Mouse (Mus musculus) stomach, embryonic 14.5 days (tissue): ENCODE data around the gene Tbc1d5. TPM values are rescaled to one million over a fixed set of nuclear protein-coding genes. Genes with fewer than 3 reads are reported as not detected.

ENCODE experiments used
- ATAC-seq: fragments of 200-750 bp; cut with Nextera tagmentation; 2 replicates; pipeline ENCODE4 v1.8.0; 2017; ENCODE audit warnings: low read depth, moderate TSS enrichment; ENCODE audit not compliant: insufficient number of reproducible peaks, insufficient read depth, low FRiP score
- H3K27ac ChIP-seq: fragments of 300-500 bp; sonication (generic); 2 replicates; pipeline ENCODE4 v1.5.1; 2014; ENCODE audit warnings: mild to moderate bottlenecking, low read length, moderate library complexity, mixed read lengths
- H3K27me3 ChIP-seq: fragments of 300-500 bp; sonication (generic); 2 replicates; pipeline ENCODE4 v1.6.1; 2014; ENCODE audit warnings: low read length, control low read depth, mixed read lengths; ENCODE audit not compliant: control insufficient read depth, insufficient read depth
- H3K36me3 ChIP-seq: fragments of 300-500 bp; sonication (generic); 2 replicates; pipeline ENCODE4 v1.6.1; 2014; ENCODE audit warnings: mild to moderate bottlenecking, control low read depth, low read length, moderate library complexity, mixed read lengths; ENCODE audit not compliant: control insufficient read depth, insufficient read depth
- H3K4me1 ChIP-seq: fragments of 300-500 bp; sonication (generic); 2 replicates; pipeline ENCODE4 v1.6.1; 2014; ENCODE audit warnings: low read length, control low read depth, mixed read lengths; ENCODE audit not compliant: control insufficient read depth, insufficient read depth
- H3K4me2 ChIP-seq: fragments of 300-500 bp; sonication (generic); replicated peaks from 2 replicates; pipeline ENCODE4 v1.6.1; 2014; ENCODE audit warnings: low read depth, low read length, control low read depth
- H3K4me3 ChIP-seq: fragments of 300-500 bp; sonication (generic); 2 replicates; pipeline ENCODE4 v1.5.1; 2014; ENCODE audit warnings: low read depth, low read length, control low read depth
- H3K9ac ChIP-seq: fragments of 300-500 bp; sonication (generic); replicated peaks from 2 replicates; pipeline ENCODE4 v1.6.1; 2014; ENCODE audit warnings: low read depth, mild to moderate bottlenecking, control low read depth, low read length, moderate library complexity, mixed read lengths
- H3K9me3 ChIP-seq: fragments of 300-500 bp; sonication (generic); 2 replicates; pipeline ENCODE4 v1.6.1; 2016; ENCODE audit warnings: low read depth, low read length, control low read depth; ENCODE audit not compliant: control insufficient read depth
- WGBS: fragments of 180-500 bp; shearing (Covaris S2); extraction: QIAGEN DNeasy Blood & Tissue Kit; methylation state at CpG from one replicate; pipeline ENCODE4 v1.1.7; 2014; 5-methylcytosine and 5-hydroxymethylcytosine counted together
- polyA plus RNA-seq: library from polyadenylated mRNA; unstranded; fragments of >200 nt; fragmentation: Nextera tagmentation; extraction: Ambion mirVana; gene quantifications from 2 replicates; pipeline ENCODE4 v1.2.1, GENCODE M21; 2014

Tbc1d5 gene
- polyA plus RNA-seq, 1 experiment from 2014 or later, result 14.3 TPM

DNA sequence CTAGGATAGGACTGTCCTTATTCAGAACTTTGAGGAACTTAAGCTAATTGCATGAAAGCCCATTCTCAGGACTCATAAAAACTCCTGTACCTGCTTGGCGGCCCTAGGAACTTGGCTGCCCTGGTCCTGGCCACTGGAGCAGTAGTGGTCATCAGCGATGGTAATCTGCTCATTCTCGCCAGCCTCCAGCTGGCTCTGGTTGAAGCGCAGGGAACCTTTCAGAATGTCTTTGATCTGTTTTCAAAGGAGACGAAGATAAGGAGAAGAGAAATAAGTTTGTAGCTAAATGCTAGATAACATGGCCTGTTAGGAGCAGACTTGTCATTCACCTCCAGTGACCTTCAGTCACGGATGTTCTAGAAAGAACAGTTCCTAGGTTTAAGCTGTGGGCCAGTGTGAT is 437.8 kb downstream of the Tbc1d5 start:
- no peaks in the 10 kb centered on the region for H3K36me3 ChIP-seq
- no peak for ATAC-seq
- no peaks in the 10 kb centered on the region for H3K27me3 ChIP-seq
- H3K4me3 ChIP-seq, result no peak overlapping the region
- H3K27ac ChIP-seq, result no peak overlapping the region
- H3K4me2 ChIP-seq, result no peak overlapping the region
- 80% methylated on average over 6 of the region's 6 CpGs for WGBS
- H3K4me1 ChIP-seq, result no peaks in the 10 kb centered on the region
- H3K9ac ChIP-seq, result no peak overlapping the region
- no peaks in the 10 kb centered on the region for H3K9me3 ChIP-seq

DNA sequence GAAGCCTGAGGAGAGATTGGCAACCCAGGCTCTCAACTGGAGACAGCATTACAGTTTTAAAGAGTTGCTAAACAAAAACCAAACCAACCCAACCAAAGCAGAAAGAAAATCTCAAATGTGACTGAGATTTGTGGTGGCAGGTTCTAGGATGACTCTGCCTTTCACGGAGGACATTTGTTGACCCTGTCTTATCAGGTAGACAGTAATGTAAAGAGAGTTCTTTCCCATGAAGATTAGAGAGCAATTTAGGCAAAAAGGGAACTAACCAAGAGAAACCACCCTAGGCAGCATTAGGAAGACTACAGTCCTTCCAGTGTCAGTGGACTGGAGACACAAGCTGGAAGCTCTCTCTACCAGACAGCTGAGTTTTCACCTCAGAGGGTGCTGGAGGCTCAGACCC is 438.3 kb downstream of the Tbc1d5 start:
- Histone ChIP-seq H3K4me1 (no peaks in the 10 kb centered on the region), H3K27me3 (no peaks in the 10 kb centered on the region), H3K9me3 (no peaks in the 10 kb centered on the region), H3K4me3 (no peak overlapping the region), H3K36me3 (no peaks in the 10 kb centered on the region), H3K9ac (no peak overlapping the region), H3K4me2 (no peak overlapping the region), H3K27ac (no peak overlapping the region)
- ATAC-seq, result no peak
- 48% methylated on average over 1 of the region's 1 CpGs for WGBS

- no peak overlapping the region for H3K27ac ChIP-seq
- ATAC-seq, result no peak
- 0 out of 2 replicates have a peak, but pooled peaks cover 4% of the 10 kb centered on the region for H3K4me1 ChIP-seq
- no peak overlapping the region for H3K4me3 ChIP-seq
- H3K9ac ChIP-seq, result no peak overlapping the region
- 83% methylated on average over 2 of the region's 2 CpGs for WGBS
- no peaks in the 10 kb centered on the region for H3K36me3 ChIP-seq
- no peaks in the 10 kb centered on the region for H3K9me3 ChIP-seq
- H3K27me3 ChIP-seq, result no peaks in the 10 kb centered on the region
- H3K4me2 ChIP-seq, result no peak overlapping the region
These were observed 440.7 kb downstream of the Tbc1d5 start for GRCm38 (mm10) chr17:50738476-50738875.

- H3K27me3 ChIP-seq, result no peaks in the 10 kb centered on the region
- no peak overlapping the region for H3K27ac ChIP-seq
- H3K4me3 ChIP-seq, result no peak overlapping the region
- 0 out of 2 replicates have a peak, but pooled peaks cover 4% of the 10 kb centered on the region for H3K4me1 ChIP-seq
- no peak overlapping the region for H3K4me2 ChIP-seq
- WGBS, result 49% methylated on average over 2 of the region's 2 CpGs
- no peaks in the 10 kb centered on the region for H3K9me3 ChIP-seq
- H3K9ac ChIP-seq, result no peak overlapping the region
- no peak for ATAC-seq
- no peaks in the 10 kb centered on the region for H3K36me3 ChIP-seq
These were observed 442.1 kb downstream of the Tbc1d5 start for GRCm38 (mm10) chr17:50737068-50737467.

GRCm38 (mm10) chr17:50735955-50736533 is 443.1 kb downstream of the Tbc1d5 start:
- H3K9ac ChIP-seq, result no peak overlapping the region
- H3K27me3 ChIP-seq, result no peaks in the 10 kb centered on the region
- WGBS, result 74% methylated on average over 8 of the region's 8 CpGs
- H3K9me3 ChIP-seq, result no peaks in the 10 kb centered on the region
- H3K36me3 ChIP-seq, result no peaks in the 10 kb centered on the region
- no peak overlapping the region for H3K4me3 ChIP-seq
- 0 out of 2 replicates have a peak, but pooled peaks cover 4% of the 10 kb centered on the region for H3K4me1 ChIP-seq
- no peak overlapping the region for H3K4me2 ChIP-seq
- no peak overlapping the region for H3K27ac ChIP-seq
- no peak for ATAC-seq

GRCm38 (mm10) chr17:50735382-50735954 is 443.7 kb downstream of the Tbc1d5 start:
- no peak for ATAC-seq
- Histone ChIP-seq H3K4me2 (no peak overlapping the region), H3K9me3 (no peaks in the 10 kb centered on the region), H3K27ac (no peak overlapping the region), H3K4me1 (0 out of 2 replicates have a peak, but pooled peaks cover 4% of the 10 kb centered on the region), H3K9ac (no peak overlapping the region; the same call in 1 of the 2 replicates), H3K4me3 (no peak overlapping the region), H3K27me3 (no peaks in the 10 kb centered on the region), H3K36me3 (no peaks in the 10 kb centered on the region)
- 81% methylated on average over 4 of the region's 4 CpGs for WGBS

- no peak overlapping the region for H3K9ac ChIP-seq
- no peaks in the 10 kb centered on the region for H3K27me3 ChIP-seq
- H3K4me2 ChIP-seq, result no peak overlapping the region
- H3K27ac ChIP-seq, result no peak overlapping the region
- 90% methylated on average over 6 of the region's 6 CpGs for WGBS
- H3K4me1 ChIP-seq, result 0 out of 2 replicates have a peak, but pooled peaks cover 4% of the 10 kb centered on the region
- no peak overlapping the region for H3K4me3 ChIP-seq
- H3K9me3 ChIP-seq, result no peaks in the 10 kb centered on the region
- ATAC-seq, result no peak
- H3K36me3 ChIP-seq, result no peaks in the 10 kb centered on the region
These were observed 444.4 kb downstream of the Tbc1d5 start for GRCm38 (mm10) chr17:50734781-50735180.

- no peak for ATAC-seq
- WGBS, result 88% methylated on average over 7 of the region's 7 CpGs
These were observed 445.8 kb downstream of the Tbc1d5 start for GRCm38 (mm10) chr17:50733390-50733789.

More at GRCm38 (mm10) chr17:50733390-50733789, 445.8 kb downstream of the Tbc1d5 start:
- H3K9ac ChIP-seq, result no peak overlapping the region
- no peak overlapping the region for H3K27ac ChIP-seq
- no peak overlapping the region for H3K4me3 ChIP-seq
- H3K4me1 ChIP-seq, result 0 out of 2 replicates have a peak, but pooled peaks cover 4% of the 10 kb centered on the region
- H3K4me2 ChIP-seq, result no peak overlapping the region
- H3K36me3 ChIP-seq, result no peaks in the 10 kb centered on the region
- no peaks in the 10 kb centered on the region for H3K27me3 ChIP-seq
- no peaks in the 10 kb centered on the region for H3K9me3 ChIP-seq
